Mouse (Mus musculus) hindbrain, postnatal 0 days (tissue): ENCODE results near the gene Dusp1. TPM values are rescaled to one million over a fixed set of nuclear protein-coding genes. Genes with fewer than 3 reads are reported as not detected.

Source experiments
- ATAC-seq: fragments of 200-750 bp; cut with Nextera tagmentation; 2 replicates; pipeline ENCODE4 v1.8.0; 2017; ENCODE audit warnings: mild to moderate bottlenecking, moderate TSS enrichment, moderate library complexity
- DNase-seq: peaks from one replicate; pipeline ENCODE4 v3.0.0-alpha.2; 2015; ENCODE audit warnings: low spot score
- H3K27ac ChIP-seq: fragments of 300-500 bp; sonication (generic); 2 replicates; pipeline ENCODE4 v1.5.1; 2014; ENCODE audit warnings: mild to moderate bottlenecking
- H3K27me3 ChIP-seq: fragments of 300-500 bp; sonication (generic); 2 replicates; pipeline ENCODE4 v1.6.1; 2014; ENCODE audit warnings: low read length, mixed read lengths; ENCODE audit not compliant: insufficient read depth
- H3K36me3 ChIP-seq: fragments of 300-500 bp; sonication (generic); 2 replicates; pipeline ENCODE4 v1.6.1; 2014; ENCODE audit warnings: low read length, mixed read lengths; ENCODE audit not compliant: insufficient read depth
- H3K4me1 ChIP-seq: fragments of 300-500 bp; sonication (generic); 2 replicates; pipeline ENCODE4 v1.6.1; 2014; ENCODE audit warnings: antibody characterized with exemption, low read length, mixed read lengths; ENCODE audit not compliant: insufficient read depth
- H3K4me2 ChIP-seq: fragments of 300-500 bp; sonication (generic); 2 replicates; pipeline ENCODE4 v1.6.1; 2014; ENCODE audit warnings: low read depth, mild to moderate bottlenecking, low read length, moderate library complexity, mixed read lengths
- H3K4me3 ChIP-seq: fragments of 300-500 bp; sonication (generic); 2 replicates; pipeline ENCODE4 v1.5.1; 2014; ENCODE audit warnings: low read length
- H3K9ac ChIP-seq: fragments of 300-500 bp; sonication (generic); replicated peaks from 2 replicates; pipeline ENCODE4 v1.6.1; 2014; ENCODE audit warnings: mild to moderate bottlenecking, low read length, moderate library complexity, mixed read lengths
- H3K9me3 ChIP-seq: fragments of 300-500 bp; sonication (generic); 2 replicates; pipeline ENCODE4 v1.6.1; 2016; ENCODE audit warnings: low read length, mixed read lengths
- CTCF ChIP-seq: IDR thresholded peaks from 2 replicates; pipeline ENCODE4 v1.5.1; 2016; ENCODE audit warnings: antibody characterized with exemption, control low read depth, low read depth
- WGBS: fragments of 180-500 bp; shearing (Covaris S2); extraction: QIAGEN DNeasy Blood & Tissue Kit; methylation state at CpG from one replicate; pipeline ENCODE4 v1.1.7; 2014; 5-methylcytosine and 5-hydroxymethylcytosine counted together
- polyA plus RNA-seq: library from polyadenylated mRNA; unstranded; fragments of >200 nt; fragmentation: Nextera tagmentation; extraction: Ambion mirVana; gene quantifications from 2 replicates; pipeline ENCODE4 v1.2.1, GENCODE M21; 2015
- total RNA-seq: library from RNA; depleted of rRNA; stranded (reverse); fragments of >200 nt; gene quantifications from 2 replicates; pipeline ENCODE4 v1.2.3, GENCODE M21; 2014

Gene Dusp1
- total and polyA plus RNA-seq, 2 experiments from 2014 or later, result 27.0 to 51.4 TPM

- peaks cover 21% of the 10 kb centered on the region; the same call in 1 of the 2 replicates for H3K36me3 ChIP-seq
- H3K27ac ChIP-seq, result no peak overlapping the region
- no peaks in the 10 kb centered on the region; the same call in 1 of the 2 replicates for H3K4me1 ChIP-seq
- H3K27me3 ChIP-seq, result no peaks in the 10 kb centered on the region
- H3K4me3 ChIP-seq, result no peak overlapping the region
- DNase-seq (no peak), ATAC-seq (no peak)
- H3K4me2 ChIP-seq, result no peak overlapping the region
- H3K9me3 ChIP-seq, result no peaks in the 10 kb centered on the region
- no peak overlapping the region for H3K9ac ChIP-seq
- 91% methylated on average over 11 of the region's 11 CpGs for WGBS
- TF ChIP-seq CTCF, result no peak
Measured at GRCm38 (mm10) chr17:26572265-26572664, 10.3 kb upstream of the Dusp1 start.

- Histone ChIP-seq H3K9ac (no peak overlapping the region), H3K27me3 (no peaks in the 10 kb centered on the region), H3K4me2 (no peak overlapping the region), H3K36me3 (peaks cover 21% of the 10 kb centered on the region; the same call in 1 of the 2 replicates), H3K4me3 (no peak overlapping the region), H3K9me3 (no peaks in the 10 kb centered on the region), H3K27ac (no peak overlapping the region), H3K4me1 (no peaks in the 10 kb centered on the region; the same call in 1 of the 2 replicates)
- ATAC-seq, result no peak
- TF ChIP-seq CTCF, result no peak
- no peak for DNase-seq
- WGBS, result 82% methylated on average over 3 of the region's 3 CpGs
Measured at GRCm38 (mm10) chr17:26571377-26571776, 9.4 kb upstream of the Dusp1 start.

GRCm38 (mm10) chr17:26570651-26571118 lies 8.8 kb upstream of the Dusp1 start:
- ATAC-seq (no peak), DNase-seq (no peak)
- 89% methylated on average over 11 of the region's 11 CpGs for WGBS
- no peak overlapping the region for H3K4me3 ChIP-seq
- H3K27me3 ChIP-seq, result no peaks in the 10 kb centered on the region
- no peak overlapping the region for H3K9ac ChIP-seq
- no peak overlapping the region for H3K4me2 ChIP-seq
- no peaks in the 10 kb centered on the region for H3K9me3 ChIP-seq
- H3K27ac ChIP-seq, result no peak overlapping the region
- H3K4me1 ChIP-seq, result no peaks in the 10 kb centered on the region; the same call in 1 of the 2 replicates
- no peak for TF ChIP-seq CTCF
- peaks cover 21% of the 10 kb centered on the region; the same call in 1 of the 2 replicates for H3K36me3 ChIP-seq

GRCm38 (mm10) chr17:26569594-26570350 lies 7.8 kb upstream of the Dusp1 start:
- H3K27me3 ChIP-seq, result no peaks in the 10 kb centered on the region
- no peak overlapping the region for H3K4me2 ChIP-seq
- H3K9ac ChIP-seq, result no peak overlapping the region
- DNase-seq, result no peak
- no peaks in the 10 kb centered on the region for H3K9me3 ChIP-seq
- no peak overlapping the region for H3K27ac ChIP-seq
- no peak overlapping the region for H3K4me3 ChIP-seq
- H3K36me3 ChIP-seq, result peaks cover 21% of the 10 kb centered on the region; the same call in 1 of the 2 replicates
- no peak for TF ChIP-seq CTCF
- H3K4me1 ChIP-seq, result no peaks in the 10 kb centered on the region; the same call in 1 of the 2 replicates
- 90% methylated on average over 4 of the region's 4 CpGs for WGBS
- no peak for ATAC-seq

GRCm38 (mm10) chr17:26567818-26568173 lies 5.9 kb upstream of the Dusp1 start:
- Histone ChIP-seq H3K27ac (no peak overlapping the region), H3K4me3 (no peak overlapping the region), H3K9me3 (no peaks in the 10 kb centered on the region), H3K4me2 (no peak overlapping the region), H3K36me3 (peaks cover 21% of the 10 kb centered on the region; the same call in 1 of the 2 replicates), H3K27me3 (no peaks in the 10 kb centered on the region), H3K9ac (no peak overlapping the region), H3K4me1 (peaks cover 8% of the 10 kb centered on the region)
- WGBS, result 92% methylated on average over 4 of the region's 4 CpGs
- no peak for TF ChIP-seq CTCF
- ATAC-seq (no peak), DNase-seq (no peak)

- TF ChIP-seq CTCF, result no peak
- DNase-seq, result no peak
- Histone ChIP-seq H3K36me3 (peaks cover 21% of the 10 kb centered on the region; the same call in 1 of the 2 replicates), H3K4me1 (peaks cover 13% of the 10 kb centered on the region), H3K27me3 (no peaks in the 10 kb centered on the region), H3K4me2 (no peak overlapping the region), H3K4me3 (no peak overlapping the region), H3K9me3 (no peaks in the 10 kb centered on the region), H3K27ac (no peak overlapping the region), H3K9ac (no peak overlapping the region)
- ATAC-seq, result no peak
- WGBS, result 85% methylated on average over 8 of the region's 8 CpGs
Measured at GRCm38 (mm10) chr17:26567142-26567817, 5.4 kb upstream of the Dusp1 start.
